Mouse (Mus musculus) spleen, adult 2 months (tissue): ENCODE measurements at regions not wholly inside any gene's neighbourhood (a gene's known extent, or its start where the extent isn't known, plus 50 kb on each side); places are given as distances from the start of the nearest gene placed in this dataset.

ENCODE experiments used
- CTCF ChIP-seq: fragments of 200-500 bp; IDR thresholded peaks from 2 replicates; pipeline ENCODE4 v1.5.1; 2011; ENCODE audit warnings: mild to moderate bottlenecking, inconsistent platforms; ENCODE audit not compliant: insufficient read depth, insufficient read length, insufficient replicate concordance; ENCODE audit errors: extremely low read depth
- POLR2A ChIP-seq: fragments of 200-500 bp; IDR thresholded peaks from 2 replicates; pipeline ENCODE4 v1.6.1; 2011; ENCODE audit warnings: low read depth, low read length, inconsistent platforms

DNA sequence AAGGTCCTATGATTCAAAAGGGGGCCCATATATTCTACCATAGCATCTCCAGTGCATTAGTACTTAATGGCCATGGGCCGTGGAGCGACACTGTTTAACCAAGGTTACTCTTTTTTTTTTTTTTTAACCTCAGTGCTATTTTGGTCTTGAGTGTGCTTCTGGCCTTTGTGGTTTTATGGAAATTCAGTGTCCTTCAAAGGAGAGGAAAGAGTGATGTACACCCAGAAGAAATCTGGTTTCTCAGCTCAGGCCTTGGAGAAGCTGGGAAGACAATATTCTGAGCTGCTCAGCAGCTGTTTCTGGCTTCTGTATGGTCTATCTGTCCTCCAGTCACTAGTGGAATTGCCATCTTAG lies 91.2 kb upstream of the Pabpc6 start:
- TF ChIP-seq CTCF (no peak), POLR2A (no peak)
